Mouse (Mus musculus): ENCODE results near the gene Dzip1.

GRCm38 (mm10) chr14:118965356-118966000 lies 40.2 kb upstream of the Dzip1 start:
- TF ChIP-seq POLR2A (IDR thresholded peaks at IDR 0.05; ENCODE audit: borderline replicate concordance, low read depth, low read length) (no peak), CTCF (IDR thresholded peaks at IDR 0.05; ENCODE audit: low read depth, low read length) (no peak)

All from bone marrow macrophage, adult 2 months (primary cell).